Mouse (Mus musculus): Measurements from ENCODE around the gene Kat6b.
"Not testable (repeated sequence)": the region's sequence is repeated elsewhere in the genome, so short reads cannot be mapped to it uniquely, and the experiment has no call there.

Kat6b gene

GRCm38 (mm10) chr14:21481231-21481630, at the start of gene Kat6b:
Gene Kat6b (plus strand): TSS chr14:21481434.
- DNase-seq (ENCODE audit: low read depth): no peak

- no peak for DNase-seq (ENCODE audit: low read depth)
These were observed 47.8 kb upstream of the Kat6b start for GRCm38 (mm10) chr14:21433415-21433814.

- no peak for DNase-seq (ENCODE audit: low read depth)
These were observed 47.2 kb upstream of the Kat6b start for GRCm38 (mm10) chr14:21433995-21434394.

- no peak for DNase-seq (ENCODE audit: low read depth)
These were observed 46.5 kb upstream of the Kat6b start for GRCm38 (mm10) chr14:21434686-21435085.

DNA sequence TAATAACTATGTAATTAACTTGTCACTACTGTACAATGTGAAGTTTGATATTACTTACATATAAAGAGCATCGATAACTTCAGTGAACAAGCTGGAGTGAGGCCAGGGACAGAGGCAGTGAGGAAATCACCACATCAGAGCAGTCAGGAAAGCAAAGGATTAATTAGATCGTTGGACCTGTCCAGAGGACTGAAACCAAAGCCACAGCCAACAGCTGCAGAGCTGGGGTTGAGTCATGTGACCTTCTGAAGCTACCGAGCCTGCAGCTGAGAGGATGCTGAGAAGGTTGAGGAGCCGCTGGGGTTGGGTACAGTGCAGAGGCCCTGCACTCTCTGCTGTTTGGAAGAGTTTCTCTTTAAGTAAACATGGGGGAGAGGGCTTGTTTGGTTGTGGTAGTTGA, 41.4 kb upstream of the Kat6b start:
- DNase-seq (ENCODE audit: low read depth): no peak

GRCm38 (mm10) chr14:21440526-21440925, 40.7 kb upstream of the Kat6b start:
- no peak for DNase-seq (ENCODE audit: low read depth)

DNA sequence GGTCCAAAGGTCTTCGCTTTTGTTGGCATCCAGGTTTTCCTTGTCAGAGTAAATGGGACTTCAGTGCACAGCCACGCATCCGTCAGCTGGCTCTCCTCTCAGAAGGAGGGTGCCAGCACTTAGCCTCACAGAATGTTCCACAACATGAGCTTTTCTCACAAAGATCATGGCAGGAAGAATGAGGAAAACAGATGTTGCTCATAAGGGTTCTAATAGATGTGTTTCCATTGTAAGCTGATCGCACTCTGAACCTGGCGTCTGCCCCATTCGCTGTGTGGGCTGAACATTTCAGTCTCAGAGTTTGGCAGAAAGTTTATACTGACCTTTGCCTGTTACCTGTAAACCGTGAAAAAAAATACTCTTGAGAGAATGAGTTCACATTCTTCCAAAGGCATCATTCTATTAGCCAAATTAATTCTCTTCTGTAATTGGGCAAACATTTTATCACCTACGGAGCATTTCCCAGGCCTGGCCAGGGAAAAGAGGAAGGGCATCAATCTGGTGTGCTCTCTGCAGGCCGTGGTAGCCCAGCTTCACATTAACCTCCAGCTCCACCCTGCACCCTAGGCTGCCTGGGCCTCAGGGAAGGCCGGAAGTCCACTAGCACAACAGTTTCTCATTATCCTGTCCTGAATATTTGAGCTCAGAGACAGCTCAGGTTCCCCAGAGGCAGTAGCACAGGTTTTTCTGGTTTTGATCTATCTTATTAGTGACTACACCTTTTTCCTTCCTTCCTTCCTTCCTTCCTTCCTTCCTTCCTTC, 39.3 kb upstream of the Kat6b start:
- no peak for DNase-seq (ENCODE audit: low read depth)

DNA sequence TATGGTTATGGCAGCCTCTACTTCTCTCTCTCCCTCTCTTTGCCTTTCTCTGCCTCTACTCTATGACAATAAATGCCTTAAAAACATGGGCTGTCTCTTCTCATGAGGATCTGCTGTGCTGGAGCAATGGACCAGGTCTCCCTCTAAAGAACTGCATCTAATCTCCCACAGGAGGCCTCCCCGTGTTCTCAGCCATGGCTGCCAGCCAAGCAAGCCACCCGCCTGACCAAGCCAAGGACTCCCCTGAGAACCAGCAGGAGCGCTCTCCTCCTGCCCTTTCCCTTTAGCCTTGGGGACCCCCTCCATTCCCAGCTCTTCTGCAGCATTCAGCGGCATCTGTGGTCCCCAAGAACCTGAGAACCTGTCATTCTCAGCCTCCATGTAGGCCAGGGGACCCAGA, 28.7 kb upstream of the Kat6b start:
- no peak for DNase-seq (ENCODE audit: low read depth)

- no peak for DNase-seq (ENCODE audit: low read depth)
These were observed 27.3 kb upstream of the Kat6b start for GRCm38 (mm10) chr14:21453896-21454295.

DNA sequence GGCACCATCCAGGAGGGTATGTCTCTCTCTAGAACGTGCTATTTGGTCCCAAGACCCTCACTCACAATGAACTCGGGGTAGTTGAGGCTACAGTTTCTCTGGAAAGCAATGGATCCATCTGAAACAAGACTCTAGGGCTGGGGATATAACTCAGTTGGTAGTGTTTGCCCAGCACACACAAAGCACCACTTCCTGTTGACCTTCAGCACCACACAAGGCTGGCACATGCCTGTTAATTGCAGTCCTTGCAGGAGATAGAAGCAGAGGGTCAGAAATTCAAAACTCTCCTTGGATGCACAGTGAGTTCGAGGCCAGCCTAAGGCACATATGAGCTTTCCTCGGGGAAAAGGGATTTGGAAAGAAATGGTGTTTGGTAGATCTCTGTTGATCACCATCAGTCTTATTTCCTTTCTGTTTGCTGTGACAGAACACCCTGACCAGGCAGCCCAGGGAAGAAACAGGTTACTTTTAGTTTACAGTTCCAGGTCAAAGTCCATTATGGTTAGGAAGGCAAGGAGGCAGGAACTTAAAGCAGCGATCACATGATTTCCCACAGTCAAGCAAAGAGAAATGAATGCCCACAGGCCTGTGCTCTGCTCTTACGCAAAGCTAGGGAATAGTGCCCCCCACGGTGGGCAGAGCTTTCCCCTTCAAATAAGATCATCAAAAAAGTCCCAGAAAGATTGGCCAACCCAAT, 25.4 kb upstream of the Kat6b start:
- no peak for DNase-seq (ENCODE audit: low read depth)

DNA sequence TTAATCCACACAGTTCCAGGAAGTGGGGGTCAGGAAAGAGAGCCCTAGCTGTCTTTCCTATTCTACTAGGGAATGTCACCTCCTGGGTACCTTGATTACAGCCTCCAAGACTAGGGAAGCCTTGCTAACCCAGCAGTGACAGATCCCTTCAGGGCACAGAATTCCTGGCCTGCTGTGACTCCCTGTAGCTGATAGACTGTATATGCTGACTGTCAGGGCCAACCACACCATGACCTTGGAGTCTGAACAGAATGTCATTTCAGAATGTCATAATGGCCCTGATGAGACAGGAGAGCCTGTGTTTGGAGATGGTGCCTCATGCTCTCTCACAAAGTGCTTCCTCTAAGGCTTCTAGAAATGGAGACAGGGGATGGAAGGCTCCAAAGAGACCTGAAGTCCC, 24.7 kb upstream of the Kat6b start:
- no peak for DNase-seq (ENCODE audit: low read depth)

GRCm38 (mm10) chr14:21457876-21458275, 23.4 kb upstream of the Kat6b start:
- no peak for DNase-seq (ENCODE audit: low read depth)

GRCm38 (mm10) chr14:21458696-21459095, 22.5 kb upstream of the Kat6b start:
- no peak for DNase-seq (ENCODE audit: low read depth)

- no peak for DNase-seq (ENCODE audit: low read depth)
These were observed 22.1 kb upstream of the Kat6b start for GRCm38 (mm10) chr14:21459163-21459562.

GRCm38 (mm10) chr14:21462398-21462797, 18.8 kb upstream of the Kat6b start:
- DNase-seq (ENCODE audit: low read depth): no peak

- no peak for DNase-seq (ENCODE audit: low read depth)
These were observed 18.0 kb upstream of the Kat6b start for GRCm38 (mm10) chr14:21463117-21463712.

DNA sequence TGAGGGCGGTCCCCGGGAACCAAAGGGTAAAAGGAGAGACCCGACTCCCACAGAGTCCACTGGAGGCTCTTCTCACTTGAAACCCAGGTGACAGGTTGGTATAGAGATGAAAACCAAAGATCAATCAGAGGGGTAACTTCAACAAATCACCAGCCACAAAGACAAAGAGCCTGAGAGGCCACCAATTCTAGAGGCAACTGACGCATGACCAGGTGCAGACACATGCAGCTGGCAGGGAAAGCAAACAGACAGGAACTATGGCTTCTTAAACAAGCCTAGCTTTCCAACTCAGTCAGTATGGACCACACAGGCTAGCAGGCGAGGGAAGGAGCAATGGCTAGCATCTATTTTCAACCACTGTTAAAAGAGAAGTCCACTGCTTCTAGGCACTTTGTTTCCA, 10.8 kb upstream of the Kat6b start:
- no peak for DNase-seq (ENCODE audit: low read depth)

DNA sequence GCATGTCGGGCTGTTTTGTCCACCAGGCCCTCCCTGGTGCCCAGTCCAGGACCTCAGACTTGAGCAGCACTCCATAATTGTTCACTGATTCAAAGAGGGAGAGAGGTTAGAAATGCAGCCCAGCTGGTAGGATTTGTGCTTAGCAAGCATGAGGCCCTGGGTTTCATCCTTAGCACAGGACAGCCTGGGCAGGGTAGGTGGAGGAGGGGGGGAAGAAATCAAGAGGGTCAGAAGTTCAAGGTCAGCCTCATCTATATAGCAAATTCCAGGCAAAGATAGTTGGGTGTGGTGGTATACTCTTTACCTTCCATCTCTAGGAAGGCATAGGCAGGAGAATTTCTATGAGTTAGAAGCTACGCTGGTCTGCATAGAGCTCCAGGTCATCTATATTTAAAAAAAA, 9.3 kb upstream of the Kat6b start:
- no peak for DNase-seq (ENCODE audit: low read depth)

GRCm38 (mm10) chr14:21474593-21475132, 6.6 kb upstream of the Kat6b start:
- not testable (repeated sequence) for DNase-seq (ENCODE audit: low read depth)

- DNase-seq (ENCODE audit: low read depth): no peak
These were observed 4.1 kb upstream of the Kat6b start for GRCm38 (mm10) chr14:21477181-21477580.

- DNase-seq (ENCODE audit: low read depth): no peak
These were observed 1.7 kb upstream of the Kat6b start for GRCm38 (mm10) chr14:21479566-21479965.

GRCm38 (mm10) chr14:21480191-21480590, 1.0 kb upstream of the Kat6b start:
- DNase-seq (ENCODE audit: low read depth): no peak

DNA sequence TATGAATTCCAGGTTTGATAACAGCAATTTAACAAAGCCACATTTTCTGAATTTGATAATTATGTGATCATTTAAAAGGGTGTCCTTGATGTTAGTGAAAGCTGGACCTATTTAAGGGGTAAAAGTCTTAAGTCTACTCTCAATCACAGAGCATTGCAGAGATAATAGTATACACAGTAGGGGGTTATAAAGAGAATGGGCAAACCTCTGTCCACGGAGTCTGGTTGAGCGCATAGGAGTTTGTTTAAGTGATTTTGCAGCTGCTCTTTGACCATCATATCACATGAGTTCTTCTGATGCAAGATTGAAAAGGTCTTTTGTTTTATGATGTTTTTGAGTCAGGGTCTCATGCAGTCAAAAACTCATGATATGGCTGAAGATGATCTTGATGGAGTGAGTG, 3.0 kb downstream of the Kat6b start:
- no peak for DNase-seq (ENCODE audit: low read depth)

All from c-Kit-positive CD71-negative TER-119-negative erythroid progenitor cells, embryonic 14.5 days (primary cell).